Mouse (Mus musculus) inflammation-experienced regulatory T-cells (primary cell): ENCODE results near the gene Armcx2. TPM values are rescaled to one million over a fixed set of nuclear protein-coding genes. Genes with fewer than 3 reads are reported as not detected.

Experiments
- polyA plus RNA-seq, 2 experiments: library from polyadenylated mRNA; unstranded; fragments of 100-300 nt; shearing (Covaris generic); gene quantifications; one replicate each; pipeline ENCODE4 v1.2.1; 2017

Gene Armcx2
- 1 to 10 TPM; 6.1 to 9.4 TPM for polyA plus RNA-seq

GRCm38 (mm10) chrX:134808755-134809224 lies at the start of gene Armcx2:
Armcx2 (minus strand) TSS chrX:134809221.

GRCm38 (mm10) chrX:134756434-134757292 lies 52.4 kb downstream of the Armcx2 start, which contains the start of gene Armcx3:
Armcx3 (plus strand) TSS chrX:134756595.

Other genes with a start within 250 kb of the Armcx2 start
- 1 to 10 TPM in 1 of 2 experiments, under 1 TPM in 1; 0.72 to 1.5 TPM for gene Btk, start 225.7 kb downstream of the Armcx2 start, polyA plus RNA-seq
- 100 to 1,000 TPM; 235 to 245 TPM for gene Rpl36a, start 223.6 kb downstream of the Armcx2 start, polyA plus RNA-seq
- gene Gla, start 208.1 kb downstream of the Armcx2 start, polyA plus RNA-seq = 1 to 10 TPM; 5.1 to 6.7 TPM
- 100 to 1,000 TPM in 1 of 2 experiments, 10 to 100 TPM in 1; 98.4 to 108 TPM for gene Hnrnph2, start 208.0 kb downstream of the Armcx2 start, polyA plus RNA-seq
- gene Armcx4, start 122.7 kb downstream of the Armcx2 start, polyA plus RNA-seq = under 1 TPM; 0.82 to 0.88 TPM
- 1 to 10 TPM in 1 of 2 experiments, under 1 TPM in 1; 0.56 to 2.4 TPM for gene Armcx1, start 91.3 kb downstream of the Armcx2 start, polyA plus RNA-seq
- gene Armcx6, start 57.8 kb downstream of the Armcx2 start, polyA plus RNA-seq = 1 to 10 TPM; 1.2 to 1.7 TPM
- 10 to 100 TPM in 1 of 2 experiments, 1 to 10 TPM in 1; 9.5 to 16.3 TPM for gene Armcx3, start 52.6 kb downstream of the Armcx2 start, polyA plus RNA-seq
- under 1 TPM in 1 of 2 experiments, not detected in 1; 0.44 TPM for gene Nxf2, start 155.5 kb upstream of the Armcx2 start, polyA plus RNA-seq
- gene Zmat1, start 200.0 kb upstream of the Armcx2 start, polyA plus RNA-seq = 10 to 100 TPM; 10.9 to 14.5 TPM